Mouse (Mus musculus) hindbrain, embryonic 10.5 days (tissue): ENCODE measurements at regions not wholly inside any gene's neighbourhood (a gene's known extent, or its start where the extent isn't known, plus 50 kb on each side); places are given as distances from the start of the nearest gene placed in this dataset.
"Not testable (repeated sequence)": the region's sequence is repeated elsewhere in the genome, so short reads cannot be mapped to it uniquely, and the experiment has no call there.

Source experiments
- DNase-seq: peaks from one replicate; pipeline ENCODE4 v3.0.0-alpha.2; 2017; ENCODE audit warnings: low spot score
- H3K27ac ChIP-seq: fragments of 300-500 bp; sonication (generic); 2 replicates; pipeline ENCODE4 v1.5.1; 2016; ENCODE audit warnings: mild to moderate bottlenecking, moderate library complexity
- H3K27me3 ChIP-seq: fragments of 300-500 bp; sonication (generic); 2 replicates; pipeline ENCODE4 v1.6.1; 2016; ENCODE audit warnings: mild to moderate bottlenecking; ENCODE audit not compliant: poor library complexity, insufficient read depth, severe bottlenecking
- H3K36me3 ChIP-seq: fragments of 300-500 bp; sonication (generic); 2 replicates; pipeline ENCODE4 v1.6.1; 2016; ENCODE audit warnings: mild to moderate bottlenecking, moderate library complexity
- H3K4me1 ChIP-seq: fragments of 300-500 bp; sonication (generic); replicated peaks from 2 replicates; pipeline ENCODE4 v1.6.1; 2016; ENCODE audit warnings: mild to moderate bottlenecking
- H3K4me3 ChIP-seq: fragments of 300-500 bp; sonication (generic); 2 replicates; pipeline ENCODE4 v1.5.1; 2016; ENCODE audit warnings: mild to moderate bottlenecking, moderate library complexity
- H3K9me3 ChIP-seq: fragments of 300-500 bp; sonication (generic); 2 replicates; pipeline ENCODE4 v1.6.1; 2016; ENCODE audit warnings: mild to moderate bottlenecking, moderate library complexity
- WGBS: fragments of 180-500 bp; shearing (Covaris S2); methylation state at CpG from one replicate; pipeline ENCODE4 v1.1.7; 2016; 5-methylcytosine and 5-hydroxymethylcytosine counted together

DNA sequence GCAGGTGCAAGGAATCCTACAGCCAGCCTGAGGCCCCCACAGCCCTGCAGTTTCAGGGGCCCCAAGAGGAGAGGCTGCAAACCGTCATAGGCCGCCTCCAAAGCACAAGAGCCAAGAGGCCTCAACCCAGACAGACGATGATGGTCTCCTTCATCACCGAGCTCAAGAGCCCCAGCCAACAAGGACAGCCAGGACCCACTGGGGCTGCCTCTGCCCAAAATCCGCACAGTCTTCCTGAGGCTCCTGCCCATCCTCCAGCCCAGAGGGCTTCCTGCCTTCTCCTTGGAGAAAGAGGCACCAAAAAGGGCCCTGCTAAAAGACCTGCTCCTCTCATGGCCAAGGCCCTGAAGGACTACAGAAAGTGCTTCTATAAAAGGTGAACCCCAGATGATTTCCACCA is 112.3 kb downstream of the Nus1 start:
- not testable (repeated sequence) for H3K36me3 ChIP-seq, H3K27ac ChIP-seq, H3K4me1 ChIP-seq, DNase-seq, H3K27me3 ChIP-seq, H3K4me3 ChIP-seq, H3K9me3 ChIP-seq
- WGBS = 91% methylated on average over 4 of the region's 5 CpGs

DNA sequence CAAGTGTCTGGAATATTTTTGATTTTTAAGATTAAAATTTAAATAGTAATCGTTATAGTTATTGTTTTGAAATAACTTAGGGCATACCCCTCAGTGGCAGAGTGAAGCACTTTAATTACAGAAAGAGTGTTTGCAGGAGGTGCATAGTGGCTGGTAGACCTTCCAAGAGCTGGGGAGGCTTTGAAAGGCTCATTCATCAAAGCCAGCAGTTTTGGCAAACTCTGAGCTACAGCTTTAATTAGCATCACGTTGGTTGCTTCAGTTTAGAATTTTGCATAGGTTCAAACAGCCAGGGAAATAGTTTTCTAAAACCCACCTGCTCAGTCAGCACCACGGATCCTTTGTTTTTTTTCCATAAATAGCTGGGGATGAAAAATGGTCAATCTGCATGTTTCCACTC is 113.5 kb downstream of the Nus1 start:
- no peaks in the 10 kb centered on the region for H3K9me3 ChIP-seq
- WGBS = 64% methylated on average over 3 of the region's 3 CpGs
- H3K36me3 ChIP-seq = no peaks in the 10 kb centered on the region
- H3K27ac ChIP-seq = no peak overlapping the region
- DNase-seq = no peak
- H3K4me3 ChIP-seq = no peak overlapping the region
- peaks cover 2% of the 10 kb centered on the region; the same call in 1 of the 2 replicates for H3K4me1 ChIP-seq
- no peaks in the 10 kb centered on the region for H3K27me3 ChIP-seq

DNA sequence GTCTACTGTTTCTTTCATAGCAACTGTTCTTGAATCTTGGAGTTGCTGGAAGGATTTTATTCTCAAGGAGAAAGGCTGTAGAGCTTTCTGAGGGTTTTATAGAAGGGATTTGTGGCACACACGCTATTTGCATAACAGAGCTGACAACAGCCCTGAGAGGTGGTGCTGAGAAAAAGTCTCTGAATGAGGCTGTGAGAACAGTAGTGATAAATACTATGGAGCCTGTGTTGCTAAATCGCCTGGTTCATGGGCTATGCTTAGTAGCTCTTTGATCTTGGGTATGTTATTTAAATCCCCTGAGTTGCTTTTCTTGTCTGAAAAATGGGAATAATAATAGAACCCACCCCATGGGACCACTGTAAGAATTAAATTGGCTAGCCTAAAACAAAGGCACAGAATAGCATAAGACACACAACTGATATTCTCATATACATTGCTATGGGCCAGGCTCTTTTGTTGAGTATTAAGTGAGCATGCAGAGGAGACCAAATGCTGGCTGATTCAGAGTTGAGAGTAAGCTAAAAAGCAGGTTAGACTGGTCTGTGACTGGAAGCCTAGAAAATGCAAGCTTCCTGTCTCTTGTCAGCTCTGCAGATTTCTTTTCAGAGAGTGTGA is 116.0 kb downstream of the Nus1 start:
- Histone ChIP-seq H3K27ac (no peak overlapping the region), H3K9me3 (no peaks in the 10 kb centered on the region), H3K4me3 (no peak overlapping the region), H3K27me3 (no peaks in the 10 kb centered on the region), H3K4me1 (peaks cover 2% of the 10 kb centered on the region; the same call in 1 of the 2 replicates), H3K36me3 (no peaks in the 10 kb centered on the region)
- no peak for DNase-seq
- 14% methylated on average over 2 of the region's 2 CpGs for whole genome bisulfite sequencing

DNA sequence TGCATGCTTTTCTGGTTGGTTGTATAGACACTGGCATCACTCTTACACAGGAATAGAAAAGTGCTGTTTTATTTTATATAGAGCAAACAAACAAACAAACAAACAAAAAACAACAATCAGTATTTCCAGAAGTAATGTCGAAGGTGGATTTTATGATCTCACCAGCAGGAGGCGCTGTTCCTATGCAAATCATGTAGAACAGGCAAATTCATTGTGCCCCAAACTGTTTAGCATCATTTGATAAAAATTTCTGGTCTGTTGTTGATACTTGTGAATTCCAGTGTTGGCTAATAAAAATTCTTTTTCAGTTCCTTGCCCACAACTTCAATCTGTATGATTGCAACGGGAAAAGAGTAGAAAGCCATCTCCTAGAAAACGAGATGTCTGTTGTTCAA is 116.5 kb downstream of the Nus1 start:
- no peak overlapping the region for H3K4me3 ChIP-seq
- WGBS = 51% methylated on average over 4 of the region's 4 CpGs
- no peaks in the 10 kb centered on the region for H3K27me3 ChIP-seq
- H3K9me3 ChIP-seq = no peaks in the 10 kb centered on the region
- no peak overlapping the region for H3K27ac ChIP-seq
- H3K4me1 ChIP-seq = peaks cover 2% of the 10 kb centered on the region; the same call in 1 of the 2 replicates
- H3K36me3 ChIP-seq = no peaks in the 10 kb centered on the region
- DNase-seq = peak; percentile 21

DNA sequence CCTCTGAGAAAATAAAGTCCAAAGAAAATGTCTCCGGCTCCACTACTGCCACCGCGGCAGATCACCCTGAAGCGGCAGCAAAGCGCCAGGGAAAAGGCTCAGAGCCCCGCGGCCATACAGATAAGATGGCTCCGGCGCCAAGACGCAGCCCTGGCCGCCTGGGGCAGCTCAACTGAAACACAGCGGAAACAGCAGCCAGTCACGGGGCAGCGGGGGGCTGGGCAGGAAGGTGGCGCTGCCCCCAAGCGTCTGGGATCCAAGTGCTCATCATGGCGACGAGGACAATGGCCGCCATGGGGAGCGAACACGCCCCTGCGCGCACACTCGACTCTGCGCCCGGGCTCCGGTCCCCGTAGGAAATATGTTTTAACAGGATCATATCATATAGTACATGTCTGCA is 128.2 kb downstream of the Nus1 start:
- no peak overlapping the region for H3K27ac ChIP-seq
- WGBS = 88% methylated on average over 28 of the region's 28 CpGs
- no peaks in the 10 kb centered on the region for H3K36me3 ChIP-seq
- H3K27me3 ChIP-seq = no peaks in the 10 kb centered on the region
- no peak for DNase-seq
- no peaks in the 10 kb centered on the region for H3K4me1 ChIP-seq
- no peak overlapping the region for H3K4me3 ChIP-seq
- 0 out of 2 replicates have a peak, but pooled peaks cover 3% of the 10 kb centered on the region for H3K9me3 ChIP-seq

DNA sequence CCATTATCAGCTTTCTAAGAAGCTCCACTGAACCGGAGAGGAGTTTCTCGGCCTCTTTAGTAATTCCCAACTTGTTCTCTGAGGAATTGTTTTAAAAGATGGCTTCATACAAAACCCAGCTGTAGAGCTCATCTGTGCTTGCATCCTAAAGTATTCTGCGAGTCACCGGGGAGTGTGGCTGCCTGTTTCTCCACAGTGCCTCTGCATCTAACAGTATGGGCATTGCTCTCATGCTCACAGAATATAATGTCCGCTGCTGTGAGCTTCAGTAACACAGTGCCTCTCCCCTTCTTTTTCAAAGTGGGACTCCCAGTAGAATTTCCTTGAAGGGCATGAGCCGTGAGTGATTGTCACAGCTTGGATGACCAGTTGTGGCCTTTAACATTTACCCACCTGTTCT is 113.0 kb upstream of the Slc35f1 start:
- H3K9me3 ChIP-seq = no peaks in the 10 kb centered on the region
- H3K4me1 ChIP-seq = peaks cover 14% of the 10 kb centered on the region
- no peak overlapping the region for H3K4me3 ChIP-seq
- 50% methylated on average over 6 of the region's 6 CpGs for WGBS
- no peak for DNase-seq
- no peaks in the 10 kb centered on the region for H3K36me3 ChIP-seq
- H3K27me3 ChIP-seq = no peaks in the 10 kb centered on the region
- H3K27ac ChIP-seq = no peak overlapping the region

DNA sequence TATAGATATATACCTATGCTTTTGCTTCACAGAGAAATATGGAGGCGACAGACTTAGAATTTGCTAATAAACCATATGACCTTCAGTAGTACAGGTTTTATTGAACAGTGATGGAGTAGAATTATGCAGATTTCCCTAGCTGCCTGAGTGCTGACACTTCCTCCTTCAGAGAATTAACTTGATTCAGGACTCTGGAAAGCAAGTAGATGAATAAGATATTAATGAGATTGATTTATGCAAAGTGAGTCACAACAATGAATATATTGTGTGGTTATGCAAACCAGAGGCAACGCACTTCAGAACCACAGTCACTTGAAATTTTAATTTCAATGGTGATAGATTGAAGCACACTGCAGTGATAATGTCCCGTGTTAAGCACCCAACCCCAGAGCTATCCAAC is 112.5 kb upstream of the Slc35f1 start:
- no peaks in the 10 kb centered on the region for H3K9me3 ChIP-seq
- no peak overlapping the region for H3K4me3 ChIP-seq
- peaks cover 14% of the 10 kb centered on the region for H3K4me1 ChIP-seq
- 76% methylated on average over 3 of the region's 3 CpGs for WGBS
- no peaks in the 10 kb centered on the region for H3K36me3 ChIP-seq
- no peaks in the 10 kb centered on the region for H3K27me3 ChIP-seq
- DNase-seq = no peak
- no peak overlapping the region for H3K27ac ChIP-seq

DNA sequence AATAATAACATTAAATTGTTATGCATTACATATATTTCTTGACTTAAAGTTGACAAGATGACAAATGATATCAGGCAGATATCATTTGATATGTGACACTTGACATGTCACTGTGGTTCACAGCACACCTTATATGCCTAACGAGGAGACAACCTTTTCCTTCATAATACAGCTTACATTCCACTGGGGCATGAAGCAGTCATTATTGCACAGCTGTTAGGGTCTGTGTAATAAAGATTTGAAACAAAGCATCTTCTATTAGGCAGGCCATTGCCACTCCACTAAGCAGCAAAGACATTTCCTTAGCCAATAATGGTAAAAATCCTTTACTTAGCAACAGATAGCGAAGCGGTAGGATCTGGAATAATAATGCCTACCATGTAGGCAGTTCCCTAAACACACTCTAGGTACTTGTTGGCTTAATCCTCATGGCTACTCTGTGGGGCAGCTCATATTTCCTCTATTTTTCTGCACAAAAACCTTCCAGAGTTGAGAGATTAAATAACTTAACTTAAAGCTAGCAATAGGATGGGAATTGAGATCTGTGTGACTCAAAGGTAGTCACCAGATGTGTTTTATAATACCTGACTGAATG is 112.0 kb upstream of the Slc35f1 start:
- Histone ChIP-seq H3K36me3 (no peaks in the 10 kb centered on the region), H3K27ac (no peak overlapping the region), H3K4me3 (no peak overlapping the region), H3K27me3 (no peaks in the 10 kb centered on the region), H3K4me1 (peaks cover 14% of the 10 kb centered on the region), H3K9me3 (no peaks in the 10 kb centered on the region)
- 77% methylated on average over 3 of the region's 3 CpGs for WGBS
- DNase-seq = no peak

DNA sequence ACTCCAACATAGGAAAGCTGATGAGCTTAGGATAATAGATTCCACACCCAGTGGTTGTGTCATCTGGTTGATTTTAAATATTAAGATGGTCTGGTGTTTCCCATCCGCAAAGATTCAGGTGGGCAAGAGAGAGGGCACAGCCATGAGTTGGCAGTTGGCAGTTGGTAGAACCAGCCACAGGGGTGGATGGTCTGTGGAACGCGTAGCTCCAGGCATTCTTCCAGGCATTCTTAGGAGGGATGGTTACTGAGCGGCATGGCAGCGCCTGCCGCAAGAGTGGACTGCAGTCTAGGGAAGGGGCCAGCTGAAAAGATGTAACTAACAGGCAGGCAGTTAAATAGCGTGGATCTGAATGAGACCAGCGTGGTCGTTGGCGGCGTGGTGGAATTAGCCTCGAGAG is 96.6 kb upstream of the Slc35f1 start:
- no peaks in the 10 kb centered on the region for H3K27me3 ChIP-seq
- no peaks in the 10 kb centered on the region for H3K4me1 ChIP-seq
- H3K36me3 ChIP-seq = no peaks in the 10 kb centered on the region
- H3K4me3 ChIP-seq = no peak overlapping the region
- DNase-seq = no peak
- H3K27ac ChIP-seq = no peak overlapping the region
- no peaks in the 10 kb centered on the region for H3K9me3 ChIP-seq
- 95% methylated on average over 12 of the region's 12 CpGs for WGBS
